Mouse (Mus musculus) liver, embryonic 15.5 days (tissue): ENCODE results near the gene Klhl24. TPM values are rescaled to one million over a fixed set of nuclear protein-coding genes. Genes with fewer than 3 reads are reported as not detected.

ENCODE experiments used
- ATAC-seq: fragments of 200-750 bp; cut with Nextera tagmentation; 2 replicates; pipeline ENCODE4 v1.8.0; 2017; ENCODE audit warnings: moderate number of reproducible peaks, mild to moderate bottlenecking, moderate library complexity; ENCODE audit not compliant: insufficient read depth
- H3K27ac ChIP-seq: fragments of 300-500 bp; sonication (generic); replicated peaks from 2 replicates; pipeline ENCODE4 v1.5.1; 2015; ENCODE audit warnings: mild to moderate bottlenecking, inconsistent platforms
- H3K27me3 ChIP-seq: fragments of 300-500 bp; sonication (generic); 2 replicates; pipeline ENCODE4 v1.6.1; 2015; ENCODE audit warnings: mild to moderate bottlenecking, inconsistent platforms
- H3K36me3 ChIP-seq: fragments of 300-500 bp; sonication (generic); replicated peaks from 2 replicates; pipeline ENCODE4 v1.6.1; 2015; ENCODE audit warnings: moderate library complexity, mild to moderate bottlenecking, inconsistent platforms
- H3K4me1 ChIP-seq: fragments of 300-500 bp; sonication (generic); replicated peaks from 2 replicates; pipeline ENCODE4 v1.6.1; 2015; ENCODE audit warnings: inconsistent platforms
- H3K4me2 ChIP-seq: fragments of 300-500 bp; sonication (generic); 2 replicates; pipeline ENCODE4 v1.6.1; 2015; ENCODE audit warnings: moderate library complexity, mild to moderate bottlenecking, inconsistent platforms
- H3K4me3 ChIP-seq: fragments of 300-500 bp; sonication (generic); replicated peaks from 2 replicates; pipeline ENCODE4 v1.5.1; 2015; ENCODE audit warnings: mild to moderate bottlenecking, inconsistent platforms
- H3K9ac ChIP-seq: fragments of 300-500 bp; sonication (generic); 2 replicates; pipeline ENCODE4 v1.6.1; 2015; ENCODE audit warnings: moderate library complexity, mild to moderate bottlenecking, inconsistent platforms
- H3K9me3 ChIP-seq: fragments of 300-500 bp; sonication (generic); replicated peaks from 2 replicates; pipeline ENCODE4 v1.6.1; 2016; ENCODE audit warnings: inconsistent platforms
- WGBS: fragments of 180-500 bp; shearing (Covaris S2); methylation state at CpG from one replicate; pipeline ENCODE4 v1.1.7; 2015; ENCODE audit warnings: mixed read lengths; ENCODE audit not compliant: insufficient replicate concordance; 5-methylcytosine and 5-hydroxymethylcytosine counted together
- polyA plus RNA-seq: library from polyadenylated mRNA; unstranded; fragments of >200 nt; fragmentation: Nextera tagmentation; extraction: Ambion mirVana; gene quantifications from 2 replicates; pipeline ENCODE4 v1.2.1, GENCODE M21; 2015

The Klhl24 gene
- polyA plus RNA-seq, 1 experiment from 2014 or later = 5.5 TPM

DNA sequence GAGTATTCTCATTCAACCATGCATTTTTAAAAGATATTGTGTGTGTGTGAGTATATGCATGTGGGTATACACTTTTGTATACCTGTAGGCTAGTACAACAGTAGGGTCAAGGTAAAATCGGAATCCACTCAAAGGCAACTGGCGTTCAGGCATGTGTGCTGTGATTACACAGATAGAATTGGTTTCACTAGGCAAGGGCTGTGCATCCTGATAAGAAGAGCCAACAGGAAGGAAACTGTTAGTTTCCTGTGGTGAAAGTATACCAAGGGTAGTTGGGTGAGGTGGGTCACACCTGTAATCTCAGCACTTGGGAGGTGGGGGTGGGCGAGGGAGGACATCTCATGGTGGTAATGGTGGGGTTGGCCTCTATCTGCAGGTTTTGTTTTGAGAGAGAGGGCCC lies 47.2 kb downstream of the Klhl24 start:
- Histone ChIP-seq H3K36me3 (no peaks in the 10 kb centered on the region; the same call in 1 of the 2 replicates), H3K4me1 (peaks cover 30% of the 10 kb centered on the region), H3K9me3 (no peaks in the 10 kb centered on the region), H3K4me2 (no peak overlapping the region), H3K9ac (no peak overlapping the region), H3K27ac (no peak overlapping the region), H3K4me3 (no peak overlapping the region), H3K27me3 (no peaks in the 10 kb centered on the region)
- WGBS = 46% methylated on average over 3 of the region's 3 CpGs
- no peak for ATAC-seq

DNA sequence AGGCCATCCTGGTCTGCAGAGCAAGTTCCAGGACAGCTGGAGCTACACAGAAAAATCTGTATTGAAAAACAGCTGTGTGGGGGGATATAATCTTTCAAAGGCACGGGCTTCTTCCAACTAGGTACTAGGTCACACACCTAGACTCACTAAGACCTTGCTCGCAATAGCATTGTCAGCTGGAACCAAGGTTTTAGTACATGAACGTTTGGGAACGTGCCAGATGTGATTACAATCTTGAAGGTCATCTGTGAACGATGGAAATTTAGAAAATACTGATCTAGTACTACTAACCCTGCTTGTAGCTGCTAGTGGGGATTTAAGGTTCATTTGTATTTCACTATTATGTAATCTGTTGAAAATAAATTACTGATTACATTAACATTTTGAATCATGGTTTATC lies 54.6 kb downstream of the Klhl24 start:
- Histone ChIP-seq H3K4me2 (no peak overlapping the region), H3K27ac (no peak overlapping the region), H3K9me3 (no peaks in the 10 kb centered on the region), H3K36me3 (peaks cover 21% of the 10 kb centered on the region), H3K27me3 (no peaks in the 10 kb centered on the region), H3K9ac (no peak overlapping the region), H3K4me1 (0 out of 2 replicates have a peak, but pooled peaks cover 3% of the 10 kb centered on the region), H3K4me3 (no peak overlapping the region)
- 62% methylated on average over 5 of the region's 5 CpGs for WGBS
- no peak for ATAC-seq

DNA sequence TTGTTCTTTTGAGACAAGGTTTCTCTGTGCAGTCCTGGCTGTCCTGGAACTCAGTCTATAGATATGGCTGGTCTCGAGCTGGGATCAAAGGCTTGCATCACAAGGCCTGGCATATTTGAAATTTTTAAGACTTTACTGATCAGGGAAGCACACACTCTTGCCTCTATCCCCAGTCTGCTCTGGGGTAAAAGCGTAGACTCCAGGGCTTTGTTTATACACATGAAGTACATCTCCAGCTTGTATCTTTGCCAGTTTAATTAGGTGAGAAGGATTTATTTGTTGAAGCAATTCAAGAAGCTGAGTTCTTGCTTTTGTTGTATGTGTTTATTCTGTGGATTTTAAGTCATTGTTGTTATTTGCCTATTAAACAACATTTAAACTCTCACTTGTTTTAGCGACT lies 56.4 kb downstream of the Klhl24 start:
- Histone ChIP-seq H3K4me3 (no peak overlapping the region), H3K9ac (no peak overlapping the region), H3K9me3 (no peaks in the 10 kb centered on the region), H3K36me3 (peaks cover 30% of the 10 kb centered on the region), H3K27ac (no peak overlapping the region), H3K4me1 (0 out of 2 replicates have a peak, but pooled peaks cover 3% of the 10 kb centered on the region), H3K27me3 (no peaks in the 10 kb centered on the region), H3K4me2 (no peak overlapping the region)
- 69% methylated on average over 3 of the region's 3 CpGs for WGBS
- no peak for ATAC-seq

DNA sequence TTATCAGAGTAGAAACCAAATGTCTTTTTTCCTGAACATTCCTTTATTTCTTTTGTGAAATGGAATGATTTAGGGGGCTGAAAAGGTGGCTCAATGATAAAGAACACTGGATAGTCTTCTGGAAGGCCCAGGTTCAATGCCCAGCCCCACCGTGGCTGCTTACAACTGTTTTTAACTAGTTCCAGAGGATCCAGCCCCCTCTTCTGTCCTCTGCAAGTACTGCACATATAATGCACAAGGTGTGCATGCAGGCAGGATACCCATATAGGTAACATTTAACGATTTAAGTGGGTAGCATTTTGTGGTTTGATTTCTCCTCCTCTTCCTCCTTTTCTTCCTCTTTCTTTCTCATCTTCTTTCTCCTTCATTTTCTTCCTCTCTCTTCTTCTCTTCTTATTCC lies 62.8 kb downstream of the Klhl24 start:
- H3K36me3 ChIP-seq = peaks cover 49% of the 10 kb centered on the region
- 71% methylated on average over 2 of the region's 2 CpGs for WGBS
- no peak overlapping the region for H3K4me2 ChIP-seq
- no peak for ATAC-seq
- H3K4me3 ChIP-seq = no peak overlapping the region
- no peaks in the 10 kb centered on the region for H3K9me3 ChIP-seq
- peaks cover 2% of the 10 kb centered on the region; the same call in 1 of the 2 replicates for H3K4me1 ChIP-seq
- no peaks in the 10 kb centered on the region for H3K27me3 ChIP-seq
- H3K27ac ChIP-seq = no peak overlapping the region
- H3K9ac ChIP-seq = no peak overlapping the region

DNA sequence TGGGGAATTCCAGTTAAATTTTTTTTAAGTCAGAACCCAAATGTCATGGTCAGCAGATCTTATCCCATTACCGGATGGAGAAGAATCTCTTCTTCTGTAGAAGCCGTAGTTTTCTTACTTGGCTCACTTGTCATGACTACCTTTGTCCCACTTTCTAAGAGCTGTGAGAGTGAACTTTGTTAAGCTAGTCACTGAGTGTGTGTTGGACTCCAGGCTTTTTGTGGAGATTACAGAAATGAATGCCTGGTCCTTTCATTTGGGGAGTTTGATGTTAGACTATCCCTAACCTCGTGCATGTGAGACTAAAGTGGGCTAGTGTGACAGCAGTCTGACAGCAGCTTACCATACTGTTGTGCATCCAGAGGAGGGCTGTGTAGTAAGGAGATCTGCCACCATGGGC lies 71.7 kb downstream of the Klhl24 start:
- Histone ChIP-seq H3K27ac (peak overlapping the region; percentile 61; the same call in 1 of the 2 replicates), H3K4me2 (no peak overlapping the region), H3K36me3 (peaks cover 55% of the 10 kb centered on the region), H3K27me3 (no peaks in the 10 kb centered on the region), H3K4me1 (peaks cover 13% of the 10 kb centered on the region), H3K9me3 (no peaks in the 10 kb centered on the region), H3K4me3 (no peak overlapping the region), H3K9ac (no peak overlapping the region)
- 84% methylated on average over 3 of the region's 3 CpGs for WGBS
- ATAC-seq = 0 out of 2 replicates have a peak, but pooled peaks have one; percentile 32

DNA sequence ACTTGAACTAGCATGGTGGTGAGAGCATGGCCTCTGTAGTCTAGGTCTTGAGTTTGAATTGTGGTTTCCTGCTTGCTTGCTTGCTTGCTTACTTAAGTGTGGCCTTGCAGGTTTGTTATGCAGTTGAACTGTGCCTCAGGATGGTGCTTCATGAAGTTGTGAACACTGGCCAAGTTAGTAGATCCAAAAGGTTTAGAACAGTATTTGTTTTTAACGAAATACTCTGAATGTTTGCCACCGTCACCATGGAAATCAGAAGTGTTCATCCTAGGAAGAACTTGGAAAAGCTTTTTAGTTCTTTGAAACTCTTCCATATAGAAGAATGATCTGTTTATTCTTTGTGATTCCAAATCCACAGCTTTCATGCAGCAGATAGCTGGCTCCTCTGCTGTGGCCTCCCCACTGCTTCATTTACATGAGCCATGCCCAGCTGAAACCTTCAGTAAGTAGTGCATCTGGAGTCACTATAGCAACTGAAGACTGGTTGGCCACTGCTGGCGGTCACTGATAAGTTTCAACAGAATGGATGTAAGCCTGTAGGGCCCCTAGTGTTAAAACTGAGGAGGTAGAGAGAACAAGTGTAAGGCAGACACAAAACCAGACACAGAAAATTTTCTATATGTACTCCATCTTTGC lies 72.2 kb downstream of the Klhl24 start:
- H3K27me3 ChIP-seq = no peaks in the 10 kb centered on the region
- H3K9ac ChIP-seq = no peak overlapping the region
- H3K36me3 ChIP-seq = peaks cover 57% of the 10 kb centered on the region
- H3K4me2 ChIP-seq = peak overlapping the region; percentile 25
- H3K27ac ChIP-seq = peak overlapping the region; percentile 61
- 57% methylated on average over 3 of the region's 3 CpGs for WGBS
- peaks cover 13% of the 10 kb centered on the region for H3K4me1 ChIP-seq
- peak; percentile 99 for ATAC-seq
- H3K4me3 ChIP-seq = no peak overlapping the region
- no peaks in the 10 kb centered on the region for H3K9me3 ChIP-seq

Other genes with a start within 250 kb of the Klhl24 start
- 11.1 and 12.0 TPM in 2 replicates for gene Klhl6, start 114.5 kb upstream of the Klhl24 start, polyA plus RNA-seq
- gene Yeats2, start 43.5 kb downstream of the Klhl24 start, polyA plus RNA-seq = 4.7 and 5.1 TPM in 2 replicates
- 0.03 TPM in 1 of 2 replicates, not detected in the other for gene Map6d1, start 143.8 kb downstream of the Klhl24 start, polyA plus RNA-seq
- 35.4 and 37.5 TPM in 2 replicates for gene Parl, start 204.8 kb downstream of the Klhl24 start, polyA plus RNA-seq
- 0.03 TPM in 1 of 2 replicates, not detected in the other for gene Cyp2ab1, start 227.9 kb downstream of the Klhl24 start, polyA plus RNA-seq